Mouse (Mus musculus): ENCODE results near the gene Cnot11. TPM values are rescaled to one million over a fixed set of nuclear protein-coding genes. Genes with fewer than 3 reads are reported as not detected.
"Not testable (repeated sequence)": the region's sequence is repeated elsewhere in the genome, so short reads cannot be mapped to it uniquely, and the experiment has no call there.

Cnot11 gene
- polyA plus RNA-seq, 1 experiment from 2014 or later, result 29.0 TPM

GRCm38 (mm10) chr1:39578446-39578845 lies 43.7 kb downstream of the Cnot11 start:
- 71% methylated on average over 5 of the region's 5 CpGs for WGBS
- Histone ChIP-seq H3K9me3 (ENCODE audit: low read depth, low read length) (no peaks in the 10 kb centered on the region), H3K27me3 (ENCODE audit: insufficient read depth, low read length) (no peaks in the 10 kb centered on the region), H3K36me3 (ENCODE audit: insufficient read depth) (no peaks in the 10 kb centered on the region), H3K9ac (no peak overlapping the region), H3K27ac (ENCODE audit: low read depth) (no peak overlapping the region), H3K4me1 (ENCODE audit: insufficient read depth) (peaks cover 10% of the 10 kb centered on the region; the same call in 1 of the 2 replicates), H3K4me2 (no peak overlapping the region), H3K4me3 (ENCODE audit: low read depth, low read length) (no peak overlapping the region)
- no peak for TF ChIP-seq CTCF (IDR thresholded peaks at IDR 0.05; ENCODE audit: low read depth)
- no peak for DNase-seq
- no peak for ATAC-seq (ENCODE audit: insufficient read depth)

- Histone ChIP-seq H3K27ac (ENCODE audit: low read depth) (no peak overlapping the region), H3K4me1 (ENCODE audit: insufficient read depth) (peaks cover 10% of the 10 kb centered on the region; the same call in 1 of the 2 replicates), H3K36me3 (ENCODE audit: insufficient read depth) (no peaks in the 10 kb centered on the region), H3K4me2 (no peak overlapping the region), H3K9ac (no peak overlapping the region), H3K27me3 (ENCODE audit: insufficient read depth, low read length) (no peaks in the 10 kb centered on the region), H3K9me3 (ENCODE audit: low read depth, low read length) (no peaks in the 10 kb centered on the region), H3K4me3 (ENCODE audit: low read depth, low read length) (no peak overlapping the region)
- DNase-seq (no peak), ATAC-seq (ENCODE audit: insufficient read depth) (no peak)
- no peak for TF ChIP-seq CTCF (IDR thresholded peaks at IDR 0.05; ENCODE audit: low read depth)
- 62% methylated on average over 6 of the region's 6 CpGs for WGBS
Measured at GRCm38 (mm10) chr1:39579139-39579538, 44.3 kb downstream of the Cnot11 start.

GRCm38 (mm10) chr1:39581215-39581614 lies 46.4 kb downstream of the Cnot11 start:
- TF ChIP-seq CTCF (IDR thresholded peaks at IDR 0.05; ENCODE audit: low read depth), result no peak
- Histone ChIP-seq H3K4me2 (no peak overlapping the region), H3K27me3 (ENCODE audit: insufficient read depth, low read length) (no peaks in the 10 kb centered on the region), H3K9ac (no peak overlapping the region), H3K27ac (ENCODE audit: low read depth) (no peak overlapping the region), H3K9me3 (ENCODE audit: low read depth, low read length) (no peaks in the 10 kb centered on the region), H3K36me3 (ENCODE audit: insufficient read depth) (no peaks in the 10 kb centered on the region), H3K4me1 (ENCODE audit: insufficient read depth) (no peaks in the 10 kb centered on the region), H3K4me3 (ENCODE audit: low read depth, low read length) (no peak overlapping the region)
- DNase-seq, result no peak
- no peak for ATAC-seq (ENCODE audit: insufficient read depth)
- 46% methylated on average over 2 of the region's 3 CpGs for WGBS

- H3K27me3 ChIP-seq (ENCODE audit: insufficient read depth, low read length), result no peaks in the 10 kb centered on the region
- no peaks in the 10 kb centered on the region for H3K36me3 ChIP-seq (ENCODE audit: insufficient read depth)
- no peak overlapping the region for H3K4me3 ChIP-seq (ENCODE audit: low read depth, low read length)
- no peaks in the 10 kb centered on the region for H3K4me1 ChIP-seq (ENCODE audit: insufficient read depth)
- H3K4me2 ChIP-seq, result no peak overlapping the region
- 81% methylated on average over 9 of the region's 9 CpGs for WGBS
- ATAC-seq (ENCODE audit: insufficient read depth) (no peak), DNase-seq (no peak)
- H3K9me3 ChIP-seq (ENCODE audit: low read depth, low read length), result no peaks in the 10 kb centered on the region
- H3K9ac ChIP-seq, result no peak overlapping the region
- TF ChIP-seq CTCF (IDR thresholded peaks at IDR 0.05; ENCODE audit: low read depth), result no peak
- H3K27ac ChIP-seq (ENCODE audit: low read depth), result no peak overlapping the region
Measured at GRCm38 (mm10) chr1:39583173-39583572, 48.4 kb downstream of the Cnot11 start.

GRCm38 (mm10) chr1:39585416-39585815 lies 50.6 kb downstream of the Cnot11 start:
- WGBS, result 79% methylated on average over 9 of the region's 9 CpGs
- H3K4me1 ChIP-seq (ENCODE audit: insufficient read depth), result no peaks in the 10 kb centered on the region
- no peak overlapping the region for H3K27ac ChIP-seq (ENCODE audit: low read depth)
- H3K4me3 ChIP-seq (ENCODE audit: low read depth, low read length), result no peak overlapping the region
- H3K4me2 ChIP-seq, result no peak overlapping the region
- ATAC-seq (ENCODE audit: insufficient read depth) (no peak), DNase-seq (no peak)
- no peak overlapping the region for H3K9ac ChIP-seq
- H3K36me3 ChIP-seq (ENCODE audit: insufficient read depth), result no peaks in the 10 kb centered on the region
- TF ChIP-seq CTCF (IDR thresholded peaks at IDR 0.05; ENCODE audit: low read depth), result no peak
- no peaks in the 10 kb centered on the region for H3K27me3 ChIP-seq (ENCODE audit: insufficient read depth, low read length)
- no peaks in the 10 kb centered on the region for H3K9me3 ChIP-seq (ENCODE audit: low read depth, low read length)

- no peak for DNase-seq
- no peak for TF ChIP-seq CTCF (IDR thresholded peaks at IDR 0.05; ENCODE audit: low read depth)
- WGBS, result 70% methylated on average over 5 of the region's 5 CpGs
- no peak for ATAC-seq (ENCODE audit: insufficient read depth)
- H3K27ac ChIP-seq (ENCODE audit: low read depth), result no peak overlapping the region
- H3K27me3 ChIP-seq (ENCODE audit: insufficient read depth, low read length), result no peaks in the 10 kb centered on the region
- H3K4me2 ChIP-seq, result no peak overlapping the region
- H3K4me1 ChIP-seq (ENCODE audit: insufficient read depth), result no peaks in the 10 kb centered on the region
- no peak overlapping the region for H3K4me3 ChIP-seq (ENCODE audit: low read depth, low read length)
- no peaks in the 10 kb centered on the region for H3K36me3 ChIP-seq (ENCODE audit: insufficient read depth)
- H3K9ac ChIP-seq, result no peak overlapping the region
- no peaks in the 10 kb centered on the region for H3K9me3 ChIP-seq (ENCODE audit: low read depth, low read length)
Measured at GRCm38 (mm10) chr1:39590193-39590592, 55.4 kb downstream of the Cnot11 start.

GRCm38 (mm10) chr1:39591557-39591956 lies 56.8 kb downstream of the Cnot11 start:
- not testable (repeated sequence) for H3K9ac ChIP-seq; ATAC-seq (ENCODE audit: insufficient read depth); DNase-seq; H3K4me1 ChIP-seq (ENCODE audit: insufficient read depth); H3K4me2 ChIP-seq; H3K4me3 ChIP-seq (ENCODE audit: low read depth, low read length); H3K9me3 ChIP-seq (ENCODE audit: low read depth, low read length); H3K27me3 ChIP-seq (ENCODE audit: insufficient read depth, low read length); H3K27ac ChIP-seq (ENCODE audit: low read depth); H3K36me3 ChIP-seq (ENCODE audit: insufficient read depth)
- WGBS, result 68% methylated on average over 1 of the region's 1 CpGs

GRCm38 (mm10) chr1:39592090-39592489 lies 57.3 kb downstream of the Cnot11 start:
- WGBS, result 49% methylated on average over 4 of the region's 4 CpGs
- no peak for TF ChIP-seq CTCF (IDR thresholded peaks at IDR 0.05; ENCODE audit: low read depth)
- DNase-seq, result no peak
- no peak overlapping the region for H3K4me3 ChIP-seq (ENCODE audit: low read depth, low read length)
- ATAC-seq (ENCODE audit: insufficient read depth), result no peak
- no peaks in the 10 kb centered on the region for H3K9me3 ChIP-seq (ENCODE audit: low read depth, low read length)
- H3K27ac ChIP-seq (ENCODE audit: low read depth), result no peak overlapping the region
- H3K27me3 ChIP-seq (ENCODE audit: insufficient read depth, low read length), result no peaks in the 10 kb centered on the region
- no peak overlapping the region for H3K9ac ChIP-seq
- H3K36me3 ChIP-seq (ENCODE audit: insufficient read depth), result no peaks in the 10 kb centered on the region
- H3K4me1 ChIP-seq (ENCODE audit: insufficient read depth), result no peaks in the 10 kb centered on the region
- no peak overlapping the region for H3K4me2 ChIP-seq

Data from lung, embryonic 14.5 days (tissue).